Mouse (Mus musculus): ENCODE measurements at regions not wholly inside any gene's neighbourhood (a gene's known extent, or its start where the extent isn't known, plus 50 kb on each side); places are given as distances from the start of the nearest gene placed in this dataset.
A peak's percentile ranks its signal among the peaks of the same experiment; 100 is the strongest.

DNA sequence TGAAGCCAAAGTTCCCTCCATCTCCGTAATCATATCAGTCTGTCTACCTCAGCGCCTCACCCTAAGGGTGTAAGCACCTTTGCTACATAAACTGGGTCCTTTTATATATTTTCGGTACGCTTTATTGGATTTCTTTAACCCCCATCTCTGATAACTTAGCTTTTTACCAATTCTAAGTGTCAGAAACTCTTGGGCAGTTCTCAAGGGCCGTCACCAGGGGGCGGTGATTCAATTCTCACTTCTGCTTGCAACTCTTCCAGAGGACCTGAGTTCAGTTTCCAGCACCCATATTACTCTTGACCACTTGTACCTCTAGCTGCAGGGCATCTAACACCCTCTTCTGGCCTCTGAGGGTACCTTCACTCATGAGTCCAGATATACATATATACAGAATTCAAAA is 523.7 kb upstream of the Mon1b start:
- DNase-seq: peak; percentile 11
- Histone ChIP-seq H3K27me3 (replicated peaks; ENCODE audit: control insufficient read depth, insufficient read depth, low read length) (no peaks in the 10 kb centered on the region), H3K4me1 (ENCODE audit: control insufficient read depth, insufficient read depth, low read length) (peaks cover 6% of the 10 kb centered on the region; the same call in 1 of the 2 replicates), H3K27ac (ENCODE audit: insufficient read depth, low read depth, low read length) (no peak overlapping the region), H3K4me3 (ENCODE audit: insufficient read depth, low read depth, low read length) (no peak overlapping the region), H3K36me3 (ENCODE audit: control insufficient read depth, insufficient read depth, low read length) (no peaks in the 10 kb centered on the region)
- WGBS: 73% methylated on average over 6 of the region's 6 CpGs
- TF ChIP-seq CTCF (conservative IDR thresholded peaks at IDR 0.05; ENCODE audit: insufficient read depth, insufficient read length, low read depth, low read length): peak; percentile 40; the same call in 1 of the 2 replicates
- TF ChIP-seq POLR2A (IDR thresholded peaks at IDR 0.05; ENCODE audit: low read depth, low read length): no peak

DNA sequence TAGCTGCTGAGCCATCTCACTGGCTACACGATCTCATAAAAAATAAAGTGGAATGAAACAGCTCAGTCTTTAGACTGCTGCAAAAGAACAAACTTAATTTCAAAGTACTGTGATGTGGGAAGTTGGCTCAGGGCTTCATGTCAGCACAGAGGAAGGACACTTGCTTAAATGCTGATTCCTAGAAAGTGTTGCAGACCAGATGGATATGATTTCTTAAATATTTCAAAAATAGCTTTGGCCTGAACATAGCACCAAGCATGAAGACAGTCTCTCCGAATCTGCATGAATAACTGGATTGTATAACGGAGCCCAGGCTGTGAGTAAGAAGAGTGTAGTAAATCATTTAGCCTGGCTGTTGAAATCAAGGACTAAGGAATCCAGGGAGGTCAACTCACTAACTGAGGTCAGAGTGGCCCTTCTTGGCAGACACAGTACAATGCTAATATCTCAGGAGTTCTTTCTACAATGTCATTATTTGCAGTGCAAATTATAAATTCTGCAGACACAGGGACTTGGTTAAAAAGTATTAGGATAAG is 521.2 kb upstream of the Mon1b start:
- TF ChIP-seq POLR2A (IDR thresholded peaks at IDR 0.05; ENCODE audit: low read depth, low read length) (no peak), CTCF (conservative IDR thresholded peaks at IDR 0.05; ENCODE audit: insufficient read depth, insufficient read length, low read depth, low read length) (no peak)
- DNase-seq: peak; percentile 86
- Histone ChIP-seq H3K27me3 (replicated peaks; ENCODE audit: control insufficient read depth, insufficient read depth, low read length) (no peaks in the 10 kb centered on the region), H3K36me3 (ENCODE audit: control insufficient read depth, insufficient read depth, low read length) (no peaks in the 10 kb centered on the region), H3K4me3 (ENCODE audit: insufficient read depth, low read depth, low read length) (no peak overlapping the region), H3K27ac (ENCODE audit: insufficient read depth, low read depth, low read length) (peak overlapping the region; percentile 38; the same call in 1 of the 2 replicates), H3K4me1 (ENCODE audit: control insufficient read depth, insufficient read depth, low read length) (peaks cover 6% of the 10 kb centered on the region; the same call in 1 of the 2 replicates)
- WGBS: 16% methylated on average over 3 of the region's 3 CpGs

DNA sequence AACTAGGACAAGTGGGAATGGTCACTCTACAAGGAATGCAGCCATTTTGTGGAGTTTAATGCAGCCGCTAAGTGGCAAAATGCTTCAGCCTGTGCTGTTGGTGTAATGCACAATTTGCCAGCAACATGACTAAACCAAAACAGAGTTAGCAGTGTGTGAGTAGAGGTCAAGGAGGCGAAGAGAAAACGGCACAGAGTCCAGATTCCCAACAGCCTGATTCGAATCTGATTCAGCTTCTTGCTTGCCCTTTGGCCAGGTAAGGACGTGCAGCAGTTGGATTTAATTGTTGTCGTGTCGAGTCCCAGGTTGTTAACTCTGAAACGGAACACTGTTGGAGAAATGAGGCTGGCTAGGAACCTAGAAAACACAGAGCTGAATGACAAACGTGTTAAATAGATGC is 518.1 kb upstream of the Mon1b start:
- Histone ChIP-seq H3K4me3 (ENCODE audit: insufficient read depth, low read depth, low read length) (no peak overlapping the region), H3K36me3 (ENCODE audit: control insufficient read depth, insufficient read depth, low read length) (no peaks in the 10 kb centered on the region), H3K4me1 (ENCODE audit: control insufficient read depth, insufficient read depth, low read length) (peaks cover 6% of the 10 kb centered on the region; the same call in 1 of the 2 replicates), H3K27ac (ENCODE audit: insufficient read depth, low read depth, low read length) (no peak overlapping the region), H3K27me3 (replicated peaks; ENCODE audit: control insufficient read depth, insufficient read depth, low read length) (no peaks in the 10 kb centered on the region)
- no peak for TF ChIP-seq POLR2A (IDR thresholded peaks at IDR 0.05; ENCODE audit: low read depth, low read length)
- no peak for TF ChIP-seq CTCF (conservative IDR thresholded peaks at IDR 0.05; ENCODE audit: insufficient read depth, insufficient read length, low read depth, low read length)
- 44% methylated on average over 9 of the region's 9 CpGs for WGBS
- DNase-seq: peak; percentile 77

DNA sequence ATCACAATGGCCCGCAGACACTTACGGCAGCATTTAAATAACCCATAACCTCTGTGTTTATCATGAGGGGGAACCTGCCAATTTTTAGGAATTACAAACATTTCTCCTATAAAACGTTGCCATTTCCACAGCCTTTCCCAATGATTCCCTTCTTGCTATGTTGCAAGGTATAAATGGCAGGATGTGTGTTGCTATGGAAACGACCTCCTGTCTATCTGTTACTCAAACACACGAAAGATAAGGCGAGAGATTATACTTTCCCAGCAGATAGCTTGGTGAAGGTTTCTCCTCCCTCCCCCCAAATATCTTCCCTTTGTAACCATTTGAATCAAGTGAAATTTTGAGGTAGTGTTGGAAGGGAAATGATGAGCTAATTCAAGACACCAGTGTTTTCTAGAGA is 509.8 kb upstream of the Mon1b start:
- Histone ChIP-seq H3K4me3 (ENCODE audit: insufficient read depth, low read depth, low read length) (no peak overlapping the region), H3K4me1 (ENCODE audit: control insufficient read depth, insufficient read depth, low read length) (no peaks in the 10 kb centered on the region), H3K36me3 (ENCODE audit: control insufficient read depth, insufficient read depth, low read length) (no peaks in the 10 kb centered on the region), H3K27me3 (replicated peaks; ENCODE audit: control insufficient read depth, insufficient read depth, low read length) (no peaks in the 10 kb centered on the region), H3K27ac (ENCODE audit: insufficient read depth, low read depth, low read length) (no peak overlapping the region)
- 66% methylated on average over 6 of the region's 6 CpGs for WGBS
- TF ChIP-seq POLR2A (IDR thresholded peaks at IDR 0.05; ENCODE audit: low read depth, low read length) (no peak), CTCF (conservative IDR thresholded peaks at IDR 0.05; ENCODE audit: insufficient read depth, insufficient read length, low read depth, low read length) (no peak)
- no peak for DNase-seq

DNA sequence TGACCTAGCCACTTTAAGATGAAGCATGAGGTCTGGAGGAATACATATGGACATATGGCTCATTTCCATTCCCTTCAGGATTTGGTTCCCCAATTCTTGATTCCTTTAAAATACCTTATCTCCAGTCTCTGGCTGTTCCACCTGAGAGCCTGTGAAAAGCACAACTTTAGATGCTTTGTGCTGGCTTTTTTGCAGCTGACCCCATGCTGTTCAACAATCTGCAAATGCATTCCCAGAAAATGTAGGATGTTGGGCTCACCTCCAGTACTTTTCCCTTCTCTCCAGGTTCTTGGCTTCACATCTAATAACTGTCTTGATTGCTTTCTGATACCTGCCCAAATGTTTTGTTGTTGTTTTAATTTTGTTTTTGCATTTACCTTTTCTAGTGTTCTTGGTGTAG is 498.0 kb upstream of the Mon1b start:
- H3K4me3 ChIP-seq (ENCODE audit: insufficient read depth, low read depth, low read length): no peak overlapping the region
- TF ChIP-seq CTCF (conservative IDR thresholded peaks at IDR 0.05; ENCODE audit: insufficient read depth, insufficient read length, low read depth, low read length) (no peak), POLR2A (IDR thresholded peaks at IDR 0.05; ENCODE audit: low read depth, low read length) (no peak)

DNA sequence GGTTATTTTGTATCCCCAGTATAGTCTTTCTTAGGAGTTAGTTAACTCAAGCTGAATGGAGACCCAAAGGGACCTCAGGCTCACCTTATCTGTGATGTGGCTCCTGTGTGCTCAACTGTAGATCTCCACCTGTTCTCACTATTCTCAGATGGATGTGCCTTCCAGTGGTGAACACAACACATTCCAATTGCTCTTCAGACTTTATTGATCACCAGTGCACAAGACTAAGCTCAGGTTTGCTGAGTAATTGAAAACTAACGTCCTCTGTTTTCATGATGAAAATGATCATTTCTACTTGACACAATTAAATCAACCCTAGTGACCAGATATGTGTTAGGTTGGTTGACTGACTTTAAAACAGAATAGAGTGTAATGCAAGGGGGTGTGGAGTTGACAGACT is 495.4 kb upstream of the Mon1b start:
- Histone ChIP-seq H3K36me3 (ENCODE audit: control insufficient read depth, insufficient read depth, low read length) (no peaks in the 10 kb centered on the region), H3K4me3 (ENCODE audit: insufficient read depth, low read depth, low read length) (no peak overlapping the region), H3K27me3 (replicated peaks; ENCODE audit: control insufficient read depth, insufficient read depth, low read length) (0 out of 2 replicates have a peak, but pooled peaks cover under 1% of the 10 kb centered on the region), H3K27ac (ENCODE audit: insufficient read depth, low read depth, low read length) (no peak overlapping the region), H3K4me1 (ENCODE audit: control insufficient read depth, insufficient read depth, low read length) (no peaks in the 10 kb centered on the region)
- TF ChIP-seq POLR2A (IDR thresholded peaks at IDR 0.05; ENCODE audit: low read depth, low read length) (no peak), CTCF (conservative IDR thresholded peaks at IDR 0.05; ENCODE audit: insufficient read depth, insufficient read length, low read depth, low read length) (no peak)
- no peak for DNase-seq
- 87% methylated on average over 1 of the region's 1 CpGs for WGBS

More for the DNA sequence above, 498.0 kb upstream of the Mon1b start:
- no peaks in the 10 kb centered on the region for H3K4me1 ChIP-seq (ENCODE audit: control insufficient read depth, insufficient read depth, low read length)
- H3K36me3 ChIP-seq (ENCODE audit: control insufficient read depth, insufficient read depth, low read length): no peaks in the 10 kb centered on the region
- DNase-seq: no peak
- H3K27ac ChIP-seq (ENCODE audit: insufficient read depth, low read depth, low read length): no peak overlapping the region
- H3K27me3 ChIP-seq (replicated peaks; ENCODE audit: control insufficient read depth, insufficient read depth, low read length): 0 out of 2 replicates have a peak, but pooled peaks cover 1% of the 10 kb centered on the region

DNA sequence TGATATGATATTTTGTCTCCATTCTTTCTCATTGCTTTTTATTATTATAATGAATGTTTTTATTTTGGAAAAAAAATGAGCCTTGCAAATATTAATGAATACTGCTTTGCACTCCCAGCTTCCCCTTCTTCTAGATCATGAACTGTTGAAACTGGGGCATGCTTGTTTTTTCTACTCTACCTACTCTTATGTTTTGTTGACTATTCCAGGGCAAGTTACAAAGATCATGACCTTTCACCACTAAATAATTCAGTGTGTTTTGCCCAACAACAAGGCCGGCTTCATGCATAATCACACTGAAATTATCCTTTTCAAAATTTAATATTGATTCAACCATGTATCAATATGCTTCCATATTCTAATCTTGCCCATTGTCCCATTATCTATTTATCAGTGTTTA is 494.3 kb upstream of the Mon1b start:
- DNase-seq: peak; percentile 18
- H3K27ac ChIP-seq (ENCODE audit: insufficient read depth, low read depth, low read length): no peak overlapping the region
- 45% methylated on average over 1 of the region's 1 CpGs for WGBS

More for the DNA sequence above, 494.3 kb upstream of the Mon1b start:
- no peaks in the 10 kb centered on the region for H3K36me3 ChIP-seq (ENCODE audit: control insufficient read depth, insufficient read depth, low read length)
- H3K4me1 ChIP-seq (ENCODE audit: control insufficient read depth, insufficient read depth, low read length): no peaks in the 10 kb centered on the region
- no peak overlapping the region for H3K4me3 ChIP-seq (ENCODE audit: insufficient read depth, low read depth, low read length)
- no peak for TF ChIP-seq CTCF (conservative IDR thresholded peaks at IDR 0.05; ENCODE audit: insufficient read depth, insufficient read length, low read depth, low read length)
- H3K27me3 ChIP-seq (replicated peaks; ENCODE audit: control insufficient read depth, insufficient read depth, low read length): no peaks in the 10 kb centered on the region
